Mouse (Mus musculus) ES-Bruce4 (cell line): Measurements from ENCODE around the gene Col12a1. TPM values are rescaled to one million over a fixed set of nuclear protein-coding genes. Genes with fewer than 3 reads are reported as not detected.

Experiments
- H3K27ac ChIP-seq: 2 replicates; pipeline ENCODE4 v1.5.1; 2012; ENCODE audit warnings: low read length, inconsistent platforms; ENCODE audit not compliant: insufficient read depth
- H3K27me3 ChIP-seq: 2 replicates; pipeline ENCODE4 v1.6.1; 2012; ENCODE audit warnings: mild to moderate bottlenecking, low read length, inconsistent platforms; ENCODE audit not compliant: control insufficient read depth, poor library complexity, insufficient read depth, severe bottlenecking
- H3K36me3 ChIP-seq: 2 replicates; pipeline ENCODE4 v1.6.1; 2012; ENCODE audit warnings: inconsistent platforms, mild to moderate bottlenecking, low read length, moderate library complexity; ENCODE audit not compliant: control insufficient read depth, poor library complexity, insufficient read depth, severe bottlenecking
- H3K4me1 ChIP-seq: one replicate; pipeline ENCODE4 v1.8.1; 2011; ENCODE audit warnings: low read length; ENCODE audit not compliant: control insufficient read depth, insufficient read depth
- H3K4me3 ChIP-seq: 2 replicates; pipeline ENCODE4 v1.5.1; 2011; ENCODE audit warnings: low read depth, mild to moderate bottlenecking, low read length
- H3K9ac ChIP-seq: 2 replicates; pipeline ENCODE4 v1.6.1; 2012; ENCODE audit warnings: low read depth, mild to moderate bottlenecking, inconsistent platforms; ENCODE audit not compliant: poor library complexity, severe bottlenecking
- H3K9me3 ChIP-seq: replicated peaks from 2 replicates; pipeline ENCODE4 v1.6.1; 2012; ENCODE audit warnings: mild to moderate bottlenecking, low read length, inconsistent platforms; ENCODE audit not compliant: control insufficient read depth, poor library complexity, insufficient read depth, severe bottlenecking
- CTCF ChIP-seq: IDR thresholded peaks from one replicate; pipeline ENCODE4 v1.8.1; 2011; ENCODE audit warnings: low read depth, low read length
- EP300 ChIP-seq: IDR thresholded peaks from 2 replicates; pipeline ENCODE4 v1.6.1; 2011; ENCODE audit warnings: low read depth, low read length; ENCODE audit not compliant: insufficient read depth
- POLR2A ChIP-seq: IDR thresholded peaks from one replicate; pipeline ENCODE4 v1.8.1; 2011; ENCODE audit warnings: low read length; ENCODE audit not compliant: insufficient read depth
- polyA plus RNA-seq: library from polyadenylated mRNA; stranded (reverse); fragments of >200 nt; gene quantifications from 2 replicates; pipeline ENCODE4 v1.2.4, GENCODE M21; 2011; ENCODE audit warnings: low read depth; ENCODE audit not compliant: missing spikeins, insufficient read depth, insufficient read length

The Col12a1 gene
- polyA plus RNA-seq, 1 experiment, result 3.3 TPM

- Histone ChIP-seq H3K9ac (no peak overlapping the region), H3K36me3 (no peaks in the 10 kb centered on the region), H3K4me3 (no peak overlapping the region), H3K9me3 (no peaks in the 10 kb centered on the region), H3K27me3 (no peaks in the 10 kb centered on the region), H3K4me1 (no peaks in the 10 kb centered on the region), H3K27ac (no peak overlapping the region)
- TF ChIP-seq CTCF, result no peak
- TF ChIP-seq EP300, result no peak
- TF ChIP-seq POLR2A, result no peak
Observed at GRCm38 (mm10) chr9:79616040-79616439, 102.6 kb downstream of the Col12a1 start.

GRCm38 (mm10) chr9:79610286-79610685, 108.3 kb downstream of the Col12a1 start:
- no peaks in the 10 kb centered on the region for H3K4me1 ChIP-seq
- no peak overlapping the region for H3K27ac ChIP-seq
- no peak overlapping the region for H3K9ac ChIP-seq
- H3K9me3 ChIP-seq, result no peaks in the 10 kb centered on the region
- H3K27me3 ChIP-seq, result no peaks in the 10 kb centered on the region
- no peak for TF ChIP-seq EP300
- no peak for TF ChIP-seq POLR2A
- no peak for TF ChIP-seq CTCF
- no peak overlapping the region for H3K4me3 ChIP-seq
- H3K36me3 ChIP-seq, result no peaks in the 10 kb centered on the region

- no peak for TF ChIP-seq CTCF
- no peak for TF ChIP-seq POLR2A
- TF ChIP-seq EP300, result no peak
Observed at GRCm38 (mm10) chr9:79609661-79610060, 109.0 kb downstream of the Col12a1 start.

GRCm38 (mm10) chr9:79608795-79609194, 109.8 kb downstream of the Col12a1 start:
- Histone ChIP-seq H3K4me1 (no peaks in the 10 kb centered on the region), H3K27me3 (no peaks in the 10 kb centered on the region), H3K27ac (no peak overlapping the region), H3K9me3 (no peaks in the 10 kb centered on the region), H3K36me3 (no peaks in the 10 kb centered on the region), H3K4me3 (no peak overlapping the region), H3K9ac (no peak overlapping the region)
- TF ChIP-seq EP300 (no peak), POLR2A (no peak), CTCF (no peak)

More at GRCm38 (mm10) chr9:79609661-79610060, 109.0 kb downstream of the Col12a1 start:
- Histone ChIP-seq H3K27ac (no peak overlapping the region), H3K27me3 (no peaks in the 10 kb centered on the region), H3K9ac (no peak overlapping the region), H3K4me1 (no peaks in the 10 kb centered on the region), H3K36me3 (no peaks in the 10 kb centered on the region), H3K9me3 (no peaks in the 10 kb centered on the region), H3K4me3 (no peak overlapping the region)

- Histone ChIP-seq H3K9me3 (no peaks in the 10 kb centered on the region), H3K27me3 (no peaks in the 10 kb centered on the region), H3K9ac (no peak overlapping the region), H3K36me3 (no peaks in the 10 kb centered on the region), H3K4me1 (no peaks in the 10 kb centered on the region), H3K4me3 (no peak overlapping the region), H3K27ac (no peak overlapping the region)
- TF ChIP-seq POLR2A (no peak), EP300 (no peak), CTCF (no peak)
Observed at GRCm38 (mm10) chr9:79608062-79608531, 110.5 kb downstream of the Col12a1 start.

GRCm38 (mm10) chr9:79606122-79606521, 112.5 kb downstream of the Col12a1 start:
- H3K27me3 ChIP-seq, result no peaks in the 10 kb centered on the region
- no peaks in the 10 kb centered on the region for H3K36me3 ChIP-seq
- TF ChIP-seq POLR2A (no peak), CTCF (no peak), EP300 (no peak)
- H3K27ac ChIP-seq, result no peak overlapping the region
- no peak overlapping the region for H3K9ac ChIP-seq
- H3K4me1 ChIP-seq, result no peaks in the 10 kb centered on the region
- no peaks in the 10 kb centered on the region for H3K9me3 ChIP-seq
- no peak overlapping the region for H3K4me3 ChIP-seq
